10 mouse cellular contexts compared by ENCODE assay signal in genomic region chr11:49981321-49981963, GRCm38 (mm10). TPM values are rescaled to one million over a fixed set of nuclear protein-coding genes. Genes with fewer than 3 reads are reported as not detected.
DNase-seq lines count a peak whose midpoint lies in the region; ATAC-seq lines count a peak whose summit lies in the region.
"Had no signal": no experiment of that assay in that cellular context is flagged by ENCODE, and none has a peak within 500 bp of the region (broad histone marks: within the 10 kb centered on the region; RNA-seq: fewer than 3 reads in every experiment).

No protein-coding gene starts in this region.

- 10% methylated on average over 7 of the region's 7 CpGs for WGBS in liver, embryonic 16.5 days (ENCODE audit: insufficient replicate concordance)

- ATAC-seq in erythroblast, adult 5-6 weeks (replicated peaks; ENCODE audit: low FRiP score, poor library complexity, severe bottlenecking) = peak; percentile 76
- peak; percentile 81 for ATAC-seq in liver, embryonic 16.5 days (ENCODE audit: low read depth)
- ATAC-seq: hindbrain, postnatal 0 days had no signal

- H3K27me3 ChIP-seq in liver, embryonic 16.5 days (ENCODE audit: control insufficient read depth, insufficient read depth, low read depth, low read length) = no peaks in the 10 kb centered on the region

- peak overlapping the region; percentile 32; the same call in 1 of the 2 replicates for H3K9ac ChIP-seq in liver, embryonic 16.5 days (ENCODE audit: low read depth, low read length)

- H3K4me1 ChIP-seq in liver, embryonic 16.5 days (ENCODE audit: control insufficient read depth, low read depth, low read length) = peaks cover 54% of the 10 kb centered on the region

- peak overlapping the region; percentile 34 for H3K4me2 ChIP-seq in liver, embryonic 16.5 days (ENCODE audit: low read depth, low read length)

- H3K4me3 ChIP-seq in liver, embryonic 16.5 days (ENCODE audit: low read depth, low read length) = no peak overlapping the region
- H3K4me3 ChIP-seq: heart, adult 2 months had no signal

- H3K27ac ChIP-seq in liver, embryonic 16.5 days (ENCODE audit: low read length) = peak overlapping the region; percentile 83
- H3K27ac ChIP-seq: heart, adult 2 months; hindbrain, postnatal 0 days had no signal

- H3K36me3 ChIP-seq in liver, embryonic 16.5 days (ENCODE audit: control insufficient read depth, insufficient read depth) = no peaks in the 10 kb centered on the region

- peak; percentile 18 for DNase-seq in right cerebral cortex, adult 18-20 months
- DNase-seq in right cerebral cortex, adult 2 months (ENCODE audit: low spot score in 2 of 2) = no peak
- peak; percentile 73 for DNase-seq in Muller cell, postnatal 12 days (ENCODE audit: inconsistent ontology term)
- no peak for DNase-seq in retina, postnatal 1 day
- no peak for DNase-seq in neural tube, embryonic 10.5 days (ENCODE audit: extremely low spot score, low spot score)
- DNase-seq: heart, adult 2 months; lung, postnatal 10 days had no signal

- H3K9me3 ChIP-seq in liver, embryonic 16.5 days (replicated peaks; ENCODE audit: control insufficient read depth, low read length) = no peaks in the 10 kb centered on the region

RNA-seq across cellular contexts. Expression of gene Rnf130, which starts 43.7 kb away (rescaled TPM):
- 78.8 and 84.9 TPM in 2 replicates for total RNA-seq in erythroblast, adult 5-6 weeks (2015; ENCODE audit: low replicate concordance)
- total RNA-seq in erythroblast, adult 5-6 weeks (2017; ENCODE audit: low replicate concordance) = 45.4 and 63.6 TPM in 2 replicates
- 21.3 and 21.9 TPM in 2 replicates for polyA plus RNA-seq in liver, embryonic 16.5 days (2015; fragmentation: Nextera tagmentation; extraction: Ambion mirVana)

Comparison
In these comparisons a context has a peak if more than half of its experiments do, and no peak if none do; other contexts are left out.
1. DNase-seq: peak in right cerebral cortex, adult 18-20 months (single experiment) and Muller cell, postnatal 12 days (single experiment); none in right cerebral cortex, adult 2 months (0 of 2), retina, postnatal 1 day (single experiment) and neural tube, embryonic 10.5 days (single experiment).